Mouse (Mus musculus): Measurements from ENCODE around the gene Cdk16. TPM values are rescaled to one million over a fixed set of nuclear protein-coding genes. Genes with fewer than 3 reads are reported as not detected.
A peak's percentile ranks its signal among the peaks of the same experiment; 100 is the strongest.

Cdk16 gene
- 76.7 and 80.6 TPM in 2 replicates for polyA plus RNA-seq (2014; fragmentation: Nextera tagmentation; extraction: Ambion mirVana)

DNA sequence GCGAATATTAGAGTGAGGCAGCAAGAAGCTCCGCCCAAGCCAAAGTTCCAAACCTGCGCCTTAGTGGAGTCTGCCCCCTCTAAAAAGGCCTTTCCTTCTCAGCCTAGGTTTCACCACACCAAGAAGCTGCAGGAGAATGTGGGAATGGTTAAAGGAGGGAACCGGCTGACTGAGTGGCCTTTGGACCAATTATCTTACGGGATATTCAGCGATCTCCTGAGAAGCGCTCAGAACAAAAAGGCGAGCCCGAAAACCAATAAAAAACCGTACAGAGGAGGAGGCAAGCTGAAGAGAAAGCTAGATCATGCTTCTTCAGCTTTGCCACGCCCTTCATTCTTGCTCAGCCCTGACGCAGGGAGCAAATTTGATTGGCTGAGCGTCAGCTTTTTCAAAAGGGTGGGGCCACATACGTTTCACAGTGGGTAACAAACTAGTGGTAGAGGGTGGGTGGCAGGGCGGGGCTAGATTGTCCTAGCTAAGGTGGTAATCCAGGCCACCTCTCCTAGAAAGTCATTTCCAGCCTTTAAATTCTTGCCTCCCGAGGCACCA is at the start of gene Cdk16:
Gene Cdk16, plus strand, starts transcription at position 436 of the 549 bp plus-strand sequence.
- peak; percentile 96 for ATAC-seq (ENCODE audit: low FRiP score, low TSS enrichment)
- no peaks in the 10 kb centered on the region for H3K4me1 ChIP-seq (ENCODE audit: control insufficient read depth, insufficient read depth, low read length)
- H3K9ac ChIP-seq (ENCODE audit: low read depth, low read length) = peak within 1 kb of the TSS; percentile 86
- no peaks in the 10 kb centered on the region for H3K27me3 ChIP-seq (ENCODE audit: control insufficient read depth, insufficient read depth, low read length)
- H3K36me3 ChIP-seq (ENCODE audit: control insufficient read depth, insufficient read depth, low read length) = peaks cover 6% of the 10 kb centered on the region; the same call in 1 of the 2 replicates
- H3K27ac ChIP-seq (ENCODE audit: low read depth, low read length) = peak within 1 kb of the TSS; percentile 93
- H3K4me2 ChIP-seq (replicated peaks; ENCODE audit: low read depth, low read length) = peak within 1 kb of the TSS; percentile 55
- H3K4me3 ChIP-seq (ENCODE audit: low read length) = peak within 1 kb of the TSS; percentile 63
- H3K9me3 ChIP-seq (ENCODE audit: control insufficient read depth, low read length) = no peaks in the 10 kb centered on the region
- 26% methylated on average over 16 of the region's 16 CpGs for WGBS

DNA sequence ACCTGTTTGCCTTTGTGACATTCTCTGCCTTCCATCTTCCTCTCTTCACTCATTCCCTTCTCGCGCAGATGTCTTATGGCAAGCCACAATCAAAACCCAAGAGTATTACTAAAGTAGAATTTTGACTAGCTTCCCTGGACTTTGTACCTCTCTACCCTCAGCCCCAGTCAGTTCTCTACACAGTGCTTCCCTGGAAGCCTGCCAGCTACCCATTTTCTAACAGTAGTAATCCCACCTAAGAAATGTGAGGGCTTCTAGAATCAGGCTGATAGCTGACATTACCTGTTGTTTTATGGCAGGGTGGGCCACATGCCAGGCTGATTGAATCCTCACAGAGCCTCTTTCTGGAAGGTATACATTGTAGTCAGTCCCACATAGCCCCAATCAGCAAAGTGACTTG is 49.6 kb upstream of the Cdk16 start:
- Histone ChIP-seq H3K27me3 (ENCODE audit: control insufficient read depth, insufficient read depth, low read length) (no peaks in the 10 kb centered on the region), H3K9me3 (ENCODE audit: control insufficient read depth, low read length) (no peaks in the 10 kb centered on the region), H3K4me3 (ENCODE audit: low read length) (no peak overlapping the region), H3K4me1 (ENCODE audit: control insufficient read depth, insufficient read depth, low read length) (no peaks in the 10 kb centered on the region), H3K36me3 (ENCODE audit: control insufficient read depth, insufficient read depth, low read length) (peaks cover 46% of the 10 kb centered on the region), H3K9ac (ENCODE audit: low read depth, low read length) (no peak overlapping the region), H3K4me2 (replicated peaks; ENCODE audit: low read depth, low read length) (no peak overlapping the region), H3K27ac (ENCODE audit: low read depth, low read length) (no peak overlapping the region)
- no peak for ATAC-seq (ENCODE audit: low FRiP score, low TSS enrichment)
- 88% methylated on average over 2 of the region's 2 CpGs for WGBS

- no peak overlapping the region for H3K4me2 ChIP-seq (replicated peaks; ENCODE audit: low read depth, low read length)
- H3K27me3 ChIP-seq (ENCODE audit: control insufficient read depth, insufficient read depth, low read length) = no peaks in the 10 kb centered on the region
- H3K9me3 ChIP-seq (ENCODE audit: control insufficient read depth, low read length) = no peaks in the 10 kb centered on the region
- H3K36me3 ChIP-seq (ENCODE audit: control insufficient read depth, insufficient read depth, low read length) = peaks cover 41% of the 10 kb centered on the region
- no peak overlapping the region for H3K9ac ChIP-seq (ENCODE audit: low read depth, low read length)
- WGBS = 85% methylated on average over 5 of the region's 5 CpGs
- no peaks in the 10 kb centered on the region for H3K4me1 ChIP-seq (ENCODE audit: control insufficient read depth, insufficient read depth, low read length)
- no peak overlapping the region for H3K4me3 ChIP-seq (ENCODE audit: low read length)
- no peak overlapping the region for H3K27ac ChIP-seq (ENCODE audit: low read depth, low read length)
- ATAC-seq (ENCODE audit: low FRiP score, low TSS enrichment) = no peak
These were observed 43.0 kb upstream of the Cdk16 start for GRCm38 (mm10) chrX:20644780-20645179.

- Histone ChIP-seq H3K4me2 (replicated peaks; ENCODE audit: low read depth, low read length) (peak overlapping the region; percentile 66), H3K9me3 (ENCODE audit: control insufficient read depth, low read length) (no peaks in the 10 kb centered on the region), H3K9ac (ENCODE audit: low read depth, low read length) (peak overlapping the region; percentile 37; the same call in 1 of the 2 replicates), H3K4me3 (ENCODE audit: low read length) (peak overlapping the region; percentile 48; the same call in 1 of the 2 replicates), H3K4me1 (ENCODE audit: control insufficient read depth, insufficient read depth, low read length) (no peaks in the 10 kb centered on the region), H3K27ac (ENCODE audit: low read depth, low read length) (no peak overlapping the region), H3K36me3 (ENCODE audit: control insufficient read depth, insufficient read depth, low read length) (no peaks in the 10 kb centered on the region), H3K27me3 (ENCODE audit: control insufficient read depth, insufficient read depth, low read length) (no peaks in the 10 kb centered on the region)
- no peak for ATAC-seq (ENCODE audit: low FRiP score, low TSS enrichment)
- 44% methylated on average over 5 of the region's 5 CpGs for WGBS
These were observed 30.2 kb upstream of the Cdk16 start for GRCm38 (mm10) chrX:20657593-20657992.

DNA sequence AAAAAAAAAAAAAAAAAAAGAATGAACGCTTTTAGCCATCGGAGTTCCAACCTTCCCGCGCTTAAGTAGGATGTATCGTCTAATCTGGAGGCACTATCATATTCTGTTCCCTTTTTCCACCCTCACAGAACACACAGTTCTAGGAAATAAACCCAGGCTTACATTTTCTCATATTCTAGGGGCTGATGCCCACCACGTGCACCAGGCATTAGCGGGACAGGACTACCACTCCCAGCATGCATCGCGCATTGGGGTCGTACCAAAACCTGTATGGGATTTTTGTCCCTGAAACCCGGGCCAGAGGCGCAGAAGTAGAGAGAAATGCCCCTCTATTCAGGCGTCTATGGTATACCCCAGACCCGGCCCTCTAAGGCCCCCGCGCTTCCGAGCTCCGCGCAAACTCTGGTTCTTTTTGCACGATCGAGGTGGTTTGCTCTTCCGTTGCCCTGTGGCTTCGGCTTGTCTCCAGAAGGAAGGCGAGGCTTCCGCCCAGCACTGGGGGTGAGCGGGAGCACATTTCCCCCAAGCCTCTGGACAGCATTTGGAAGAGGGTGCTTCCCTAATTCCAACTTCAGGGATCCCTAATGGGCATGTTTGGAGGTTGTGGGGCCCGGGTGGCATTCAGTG is 29.6 kb upstream of the Cdk16 start, which contains the start of gene Uba1:
Gene Uba1, plus strand, starts transcription at position 301 of the 627 bp plus-strand sequence.
- H3K9ac ChIP-seq (ENCODE audit: low read depth, low read length) = peak within 1 kb of the TSS; percentile 44
- no peaks in the 10 kb centered on the region for H3K4me1 ChIP-seq (ENCODE audit: control insufficient read depth, insufficient read depth, low read length)
- no peaks in the 10 kb centered on the region for H3K36me3 ChIP-seq (ENCODE audit: control insufficient read depth, insufficient read depth, low read length)
- 21% methylated on average over 27 of the region's 27 CpGs for WGBS
- no peaks in the 10 kb centered on the region for H3K9me3 ChIP-seq (ENCODE audit: control insufficient read depth, low read length)
- peak within 1 kb of the TSS; percentile 48 for H3K4me3 ChIP-seq (ENCODE audit: low read length)
- peak within 1 kb of the TSS; percentile 66 for H3K4me2 ChIP-seq (replicated peaks; ENCODE audit: low read depth, low read length)
- H3K27ac ChIP-seq (ENCODE audit: low read depth, low read length) = no peak within 1 kb of the TSS; the same call in 1 of the 2 replicates
- no peaks in the 10 kb centered on the region for H3K27me3 ChIP-seq (ENCODE audit: control insufficient read depth, insufficient read depth, low read length)
- ATAC-seq (ENCODE audit: low FRiP score, low TSS enrichment) = peak; percentile 92

DNA sequence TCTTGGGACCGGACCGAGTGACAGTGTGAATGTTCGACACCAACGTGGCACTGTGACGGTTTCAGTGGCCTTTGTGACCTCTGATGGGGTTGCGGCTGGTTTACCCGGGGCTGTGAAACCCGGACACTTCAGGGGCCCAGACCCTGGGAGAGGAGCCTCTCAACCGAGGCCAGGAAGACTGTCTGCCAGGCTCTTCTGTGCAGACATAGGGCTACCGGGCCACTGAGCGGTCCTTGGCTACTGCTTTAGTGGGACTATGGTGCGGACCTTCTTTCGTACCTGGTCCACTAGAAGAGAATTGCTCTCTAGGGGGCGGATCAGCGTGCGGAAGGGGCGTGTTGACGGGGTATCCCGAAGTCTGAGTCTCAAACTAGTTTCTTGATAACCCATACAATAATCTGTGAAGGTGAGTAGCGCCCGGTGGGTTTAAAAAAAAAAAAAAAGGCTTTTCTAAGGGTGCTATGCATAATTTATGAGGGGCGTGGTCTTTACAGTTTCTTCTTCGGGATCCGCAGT is 28.8 kb upstream of the Cdk16 start:
- no peaks in the 10 kb centered on the region for H3K9me3 ChIP-seq (ENCODE audit: control insufficient read depth, low read length)
- H3K27me3 ChIP-seq (ENCODE audit: control insufficient read depth, insufficient read depth, low read length) = no peaks in the 10 kb centered on the region
- H3K4me1 ChIP-seq (ENCODE audit: control insufficient read depth, insufficient read depth, low read length) = no peaks in the 10 kb centered on the region
- no peaks in the 10 kb centered on the region for H3K36me3 ChIP-seq (ENCODE audit: control insufficient read depth, insufficient read depth, low read length)
- peak; percentile 40 for ATAC-seq (ENCODE audit: low FRiP score, low TSS enrichment)
- H3K9ac ChIP-seq (ENCODE audit: low read depth, low read length) = peak overlapping the region; percentile 44; the same call in 1 of the 2 replicates
- peak overlapping the region; percentile 48 for H3K4me3 ChIP-seq (ENCODE audit: low read length)
- H3K4me2 ChIP-seq (replicated peaks; ENCODE audit: low read depth, low read length) = peak overlapping the region; percentile 66
- H3K27ac ChIP-seq (ENCODE audit: low read depth, low read length) = no peak overlapping the region
- WGBS = 21% methylated on average over 24 of the region's 24 CpGs

DNA sequence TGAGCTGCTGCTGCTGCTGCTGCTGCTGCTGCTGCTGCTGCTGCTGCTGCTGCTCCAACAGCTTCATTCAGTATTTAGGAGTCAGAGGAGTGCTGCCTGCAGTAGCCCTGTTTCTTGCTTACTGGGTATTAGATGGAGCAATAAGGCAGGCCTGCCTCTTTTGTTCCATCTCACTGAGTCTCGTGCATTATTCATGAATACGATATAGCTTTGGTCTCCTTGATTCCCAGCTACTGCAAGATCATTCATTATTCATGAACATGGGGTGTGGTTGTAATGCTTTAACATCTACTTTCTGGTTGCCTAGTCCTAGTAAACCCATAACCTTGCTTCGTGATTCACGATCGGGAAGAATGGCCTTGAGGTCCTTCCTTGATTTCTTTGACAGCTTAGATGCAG is 25.4 kb upstream of the Cdk16 start:
- no peak overlapping the region for H3K27ac ChIP-seq (ENCODE audit: low read depth, low read length)
- H3K36me3 ChIP-seq (ENCODE audit: control insufficient read depth, insufficient read depth, low read length) = peaks cover 9% of the 10 kb centered on the region
- no peak overlapping the region for H3K4me3 ChIP-seq (ENCODE audit: low read length)
- no peak overlapping the region for H3K4me2 ChIP-seq (replicated peaks; ENCODE audit: low read depth, low read length)
- 40% methylated on average over 5 of the region's 5 CpGs for WGBS
- H3K4me1 ChIP-seq (ENCODE audit: control insufficient read depth, insufficient read depth, low read length) = 0 out of 2 replicates have a peak, but pooled peaks cover 3% of the 10 kb centered on the region
- H3K27me3 ChIP-seq (ENCODE audit: control insufficient read depth, insufficient read depth, low read length) = no peaks in the 10 kb centered on the region
- no peaks in the 10 kb centered on the region for H3K9me3 ChIP-seq (ENCODE audit: control insufficient read depth, low read length)
- ATAC-seq (ENCODE audit: low FRiP score, low TSS enrichment) = peak; percentile 7
- no peak overlapping the region for H3K9ac ChIP-seq (ENCODE audit: low read depth, low read length)

GRCm38 (mm10) chrX:20662716-20663443 is 24.9 kb upstream of the Cdk16 start:
- H3K9ac ChIP-seq (ENCODE audit: low read depth, low read length) = peak overlapping the region; percentile 77
- WGBS = 25% methylated on average over 28 of the region's 28 CpGs
- peak overlapping the region; percentile 69; the same call in 1 of the 2 replicates for H3K27ac ChIP-seq (ENCODE audit: low read depth, low read length)
- no peaks in the 10 kb centered on the region for H3K27me3 ChIP-seq (ENCODE audit: control insufficient read depth, insufficient read depth, low read length)
- peak; percentile 88 for ATAC-seq (ENCODE audit: low FRiP score, low TSS enrichment)
- H3K36me3 ChIP-seq (ENCODE audit: control insufficient read depth, insufficient read depth, low read length) = peaks cover 13% of the 10 kb centered on the region
- H3K9me3 ChIP-seq (ENCODE audit: control insufficient read depth, low read length) = no peaks in the 10 kb centered on the region
- H3K4me3 ChIP-seq (ENCODE audit: low read length) = peak overlapping the region; percentile 61
- peak overlapping the region; percentile 43 for H3K4me2 ChIP-seq (replicated peaks; ENCODE audit: low read depth, low read length)
- H3K4me1 ChIP-seq (ENCODE audit: control insufficient read depth, insufficient read depth, low read length) = 0 out of 2 replicates have a peak, but pooled peaks cover 3% of the 10 kb centered on the region

Data from kidney, embryonic 14.5 days (tissue).